Mouse (Mus musculus): ENCODE results near the gene Zfp9.

Gene Zfp9

GRCm38 (mm10) chr6:118478957-118479708, at the start of gene Zfp9:
TSS of gene Zfp9 (minus strand) at chr6:118479320.
- peak; percentile 84 to 92 for DNase-seq

DNA sequence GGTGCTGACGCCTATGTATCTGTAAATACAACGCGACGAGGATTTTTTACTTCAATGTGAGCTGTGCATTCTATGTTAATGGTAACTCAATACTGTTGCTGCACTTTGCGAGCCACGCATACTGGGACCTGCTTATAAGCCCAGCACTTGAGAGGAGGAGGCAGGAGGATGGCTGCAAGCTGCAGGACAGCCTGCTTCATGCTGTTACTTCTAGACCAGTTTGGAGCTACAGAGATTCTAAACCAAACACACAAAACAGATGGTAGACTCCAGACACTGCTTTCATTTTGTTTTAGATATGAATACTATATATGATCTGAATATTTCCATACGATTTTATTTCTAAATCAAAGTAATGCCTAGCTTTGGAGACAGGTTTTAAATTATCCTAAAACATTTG, 41.5 kb upstream of the Zfp9 start:
- DNase-seq: no peak

DNA sequence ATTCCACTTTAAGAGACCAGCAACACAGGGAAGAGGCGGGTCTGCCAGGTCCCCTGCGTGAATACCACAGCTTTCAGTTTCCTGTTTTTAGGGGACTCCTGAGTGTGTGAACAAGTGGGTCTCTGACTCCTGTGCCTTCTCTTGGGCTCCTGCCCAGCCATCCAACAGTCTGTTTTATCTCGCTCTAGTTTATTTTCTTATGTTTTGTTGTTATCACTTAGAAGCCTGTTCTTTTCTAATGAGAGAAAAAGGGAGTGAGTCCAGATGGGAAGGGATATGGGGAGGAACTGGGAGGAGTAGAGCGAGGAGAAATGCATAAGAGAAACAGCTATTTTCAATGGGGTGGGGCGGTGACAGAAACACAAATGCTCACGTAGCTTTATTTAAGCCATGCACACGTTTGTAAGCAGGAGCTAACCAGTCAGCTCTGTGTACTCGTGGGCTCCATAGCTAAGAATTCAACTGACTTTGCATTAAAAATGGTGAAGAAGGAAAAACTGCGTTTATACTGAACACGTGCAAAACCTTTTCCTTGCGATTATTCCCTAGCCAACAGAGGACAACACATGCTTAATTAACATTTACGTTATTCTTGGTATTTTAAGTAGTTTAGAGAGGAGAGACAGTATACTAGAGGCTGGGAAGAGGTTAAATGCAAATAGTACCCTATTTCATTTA, 34.4 kb upstream of the Zfp9 start:
- DNase-seq: no peak

GRCm38 (mm10) chr6:118499010-118499409, 19.9 kb upstream of the Zfp9 start:
- no peak for DNase-seq

DNA sequence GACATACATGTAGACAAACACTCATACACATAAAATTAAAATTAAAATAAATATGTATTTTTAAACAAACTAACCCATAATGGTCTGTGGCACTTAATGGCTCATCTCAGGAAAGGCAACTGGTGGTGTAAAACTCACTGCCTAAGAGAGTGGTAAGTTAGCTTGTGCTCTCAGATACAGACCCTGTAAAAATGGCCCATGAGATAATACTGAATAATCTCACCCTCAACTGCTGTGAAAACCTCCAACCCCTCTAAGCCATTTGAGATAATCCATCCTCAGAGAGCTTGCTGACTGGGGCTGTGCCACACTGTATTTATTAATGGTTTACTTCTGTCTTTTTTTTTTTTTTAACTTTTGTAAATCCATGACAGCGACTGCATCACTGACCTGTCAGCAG, 3.0 kb upstream of the Zfp9 start:
- no peak for DNase-seq

DNA sequence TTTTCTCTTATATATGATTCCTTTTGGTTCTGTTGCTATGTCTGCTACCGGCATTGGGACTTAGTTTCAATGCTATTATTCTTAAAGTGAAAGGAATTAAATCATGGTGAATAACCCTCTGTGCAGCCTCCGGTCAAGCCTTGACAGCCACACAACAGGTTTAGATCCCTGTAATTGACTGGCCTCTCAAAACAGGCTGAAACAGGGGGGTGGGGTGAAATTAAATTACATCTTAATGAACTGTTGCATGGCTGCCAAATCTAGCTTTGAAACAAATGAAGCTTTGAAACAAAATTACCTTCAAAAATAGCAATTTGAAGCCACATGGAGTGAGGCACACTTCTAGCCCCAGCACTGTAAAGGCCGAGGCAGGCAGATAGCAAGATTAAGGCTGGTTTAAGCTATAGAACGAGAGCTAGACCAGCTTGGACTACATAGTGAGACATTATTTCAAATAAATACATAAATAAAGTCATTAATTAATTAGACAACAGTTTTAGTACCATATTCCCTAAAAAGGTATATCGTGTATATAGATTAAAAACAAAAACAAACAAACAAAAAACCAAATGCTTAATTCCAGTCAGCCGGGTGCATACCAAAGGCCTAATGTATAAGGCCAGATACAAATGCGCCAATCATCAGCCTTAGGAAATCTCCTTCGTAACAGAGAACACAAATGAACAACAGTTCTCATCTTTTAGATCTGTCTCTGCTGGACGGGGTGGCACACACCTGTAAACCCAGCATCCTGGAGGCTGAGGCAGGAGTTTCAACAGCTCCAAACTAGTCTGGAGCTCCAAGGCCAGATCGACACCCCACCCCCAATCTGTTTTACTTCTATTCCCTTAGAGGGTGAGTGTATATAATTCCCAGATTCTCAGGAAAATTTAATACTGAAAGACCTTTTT, 990 bp downstream of the Zfp9 start:
- no peak for DNase-seq

DNA sequence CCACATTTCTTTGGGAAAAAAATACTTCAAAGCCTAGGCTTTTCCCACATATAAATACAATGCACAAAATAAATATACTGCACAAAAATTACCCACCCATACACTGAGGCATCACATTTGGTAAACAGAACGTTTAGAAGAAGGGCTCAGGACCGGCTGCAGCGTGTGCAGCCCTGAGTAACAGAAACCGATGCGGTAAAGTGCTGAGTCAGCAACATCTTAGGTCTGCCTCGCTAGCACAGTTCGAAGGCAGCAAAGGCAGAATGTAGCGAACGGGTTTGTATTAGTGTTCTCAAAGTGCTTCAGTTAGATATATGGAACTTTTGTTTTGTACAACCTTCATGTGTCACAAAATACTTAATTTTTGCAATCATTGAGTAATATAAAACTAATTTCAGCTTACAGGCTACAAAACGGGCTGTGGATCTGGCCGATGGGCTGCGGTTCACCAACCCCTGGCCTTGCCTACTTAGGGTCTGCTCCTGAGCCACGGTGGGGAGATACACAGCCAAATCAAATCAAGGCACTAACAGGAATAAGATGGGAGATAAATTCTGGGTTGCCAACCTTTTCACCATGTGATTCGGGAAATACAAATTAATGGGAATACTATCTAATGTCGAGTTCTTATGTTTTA, 16.9 kb downstream of the Zfp9 start:
- no peak for DNase-seq

DNA sequence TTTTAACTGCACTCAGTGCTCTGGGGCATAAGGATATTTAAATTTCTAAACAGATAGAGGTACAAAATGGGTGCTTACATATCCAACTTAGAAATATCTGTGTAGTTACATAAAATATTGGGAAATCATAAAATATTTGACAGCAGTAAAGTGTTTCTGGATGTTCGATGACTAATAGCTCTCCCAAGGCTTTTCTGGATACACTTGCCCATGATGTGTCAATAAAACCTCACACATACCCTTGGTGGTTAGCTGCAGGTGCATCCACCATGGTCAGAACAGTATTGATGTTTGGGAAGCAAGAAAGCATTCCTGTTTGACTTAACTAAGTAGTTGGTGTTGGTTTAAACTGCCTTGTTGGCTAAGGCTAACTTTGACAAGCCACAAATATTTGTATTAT, 21.4 kb downstream of the Zfp9 start:
- DNase-seq: no peak

DNA sequence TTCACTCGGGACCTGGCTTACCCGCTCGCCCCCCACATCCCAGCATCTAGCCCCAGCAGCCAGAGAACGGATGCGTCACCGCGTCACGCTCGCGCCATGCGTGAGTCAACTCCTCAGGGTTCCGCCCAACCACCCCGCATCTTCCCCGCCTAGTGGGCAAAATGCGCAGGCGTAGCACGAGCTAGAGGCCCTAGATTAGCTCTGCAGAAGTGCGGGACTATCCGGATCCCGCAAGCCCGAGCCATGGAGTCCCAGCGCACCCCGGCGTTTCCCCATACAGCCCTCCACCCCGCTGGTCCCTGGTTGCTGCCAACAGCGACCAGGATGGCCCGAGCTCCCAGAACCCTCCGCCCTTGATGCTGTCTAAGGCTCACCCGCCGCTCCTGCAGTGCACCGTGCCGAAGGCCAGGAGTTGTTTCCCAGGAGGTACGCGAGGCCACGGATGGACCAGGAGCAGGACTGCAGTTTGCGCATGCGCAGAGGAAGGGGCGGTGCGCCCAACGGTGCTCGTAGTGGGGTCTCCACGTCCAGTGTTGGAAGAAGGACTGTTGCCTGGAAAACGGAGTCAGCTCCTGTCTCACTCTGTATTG, 24.0 kb downstream of the Zfp9 start, which contains the start of gene Zfp248:
Zfp248 (minus strand) TSS at position 487 of the 590 bp plus-strand sequence.
- DNase-seq: peak; percentile 89 to 90

GRCm38 (mm10) chr6:118454452-118454851, 24.7 kb downstream of the Zfp9 start:
- DNase-seq: peak in 1 of 2 experiments; percentile 5

DNA sequence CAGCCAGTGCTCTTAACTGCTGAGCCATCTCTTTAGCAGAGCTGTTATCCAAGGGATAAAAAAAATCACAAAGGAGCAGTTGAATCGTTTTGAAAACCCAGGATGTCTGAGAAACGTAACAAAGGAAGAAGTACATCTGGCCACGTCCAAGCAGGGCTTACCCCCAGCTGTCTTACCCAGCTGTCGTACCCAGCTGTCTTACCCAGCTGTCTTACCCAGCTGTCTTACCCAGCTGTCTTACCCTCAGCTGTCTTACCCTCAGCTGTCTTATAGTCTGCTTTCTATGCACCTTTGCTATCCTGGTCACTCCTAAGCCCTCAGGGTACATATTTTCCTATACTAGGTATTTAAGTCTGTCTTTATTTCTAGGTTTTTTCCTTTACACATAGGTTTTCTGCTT, 47.6 kb downstream of the Zfp9 start:
- no peak for DNase-seq

DNA sequence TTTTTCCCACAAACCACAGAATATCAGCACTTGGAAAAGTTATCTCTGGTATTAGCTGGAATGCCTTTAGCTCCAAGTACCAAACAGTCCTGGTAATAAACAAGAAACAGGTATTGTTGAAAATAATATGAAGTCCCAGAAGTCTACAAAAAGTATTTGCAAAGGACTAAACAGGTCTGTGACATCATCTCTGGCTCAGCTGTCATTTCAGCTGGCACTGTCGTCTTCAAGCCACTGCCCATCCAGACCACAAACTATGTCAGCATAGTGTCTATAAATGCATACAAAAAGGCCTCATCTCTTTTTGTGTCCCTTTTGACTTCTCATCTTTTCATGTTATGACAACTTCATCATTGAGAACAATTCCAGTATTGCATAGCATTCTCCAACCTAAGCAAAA, 52.5 kb downstream of the Zfp9 start:
- no peak for DNase-seq

DNA sequence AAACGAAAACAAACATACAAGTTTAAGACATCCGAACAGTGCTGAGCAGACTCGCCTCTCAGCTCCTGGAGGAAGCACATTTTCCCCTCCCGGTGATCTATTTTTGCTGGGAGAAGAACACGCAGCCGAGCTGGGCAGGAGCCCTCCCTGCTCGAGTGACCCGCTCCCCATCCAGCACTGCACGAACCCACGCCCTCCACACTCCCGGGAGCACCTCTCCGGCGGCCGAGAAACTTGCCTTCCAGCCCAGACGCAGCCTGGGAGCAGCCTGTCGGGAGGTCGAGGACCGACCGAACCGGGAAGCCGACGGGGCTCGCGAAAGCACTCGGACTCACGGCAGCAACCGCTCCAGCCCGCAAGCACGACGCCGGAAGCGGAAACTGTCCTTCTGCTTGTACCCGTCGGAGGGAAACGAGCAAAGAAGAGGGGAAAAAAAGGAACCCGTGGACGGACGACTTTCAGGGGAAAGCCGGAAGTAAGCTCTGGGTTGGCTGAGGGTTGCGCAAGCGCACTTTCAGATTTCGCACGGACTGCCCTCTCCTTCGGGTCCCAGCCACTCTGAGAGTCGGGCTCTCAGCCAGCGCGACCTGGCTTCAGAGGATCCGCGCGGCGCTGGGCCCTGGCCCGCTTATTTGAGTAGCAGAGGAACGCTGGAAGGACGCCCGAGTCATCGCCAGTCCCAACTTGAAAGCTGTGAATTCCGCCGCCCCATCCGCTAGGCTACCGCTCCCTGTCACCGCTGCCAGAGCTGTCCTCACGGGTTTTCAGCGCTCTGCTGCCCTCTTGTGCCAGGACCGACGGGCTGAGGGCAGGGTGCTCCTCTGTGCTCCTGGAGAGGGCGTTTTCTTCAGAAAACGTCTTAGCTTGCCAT, 59.8 kb downstream of the Zfp9 start, which contains the start of gene Bms1:
Bms1 (minus strand) TSS at position 425 of the 871 bp plus-strand sequence.
- peak; percentile 96 for DNase-seq
